Mouse (Mus musculus) ES-Bruce4 (cell line): ENCODE measurements around the gene Fam169b.

Experiments used
- CTCF ChIP-seq: IDR thresholded peaks from one replicate; pipeline ENCODE4 v1.8.1; 2011; ENCODE audit warnings: low read depth, low read length
- EP300 ChIP-seq: IDR thresholded peaks from 2 replicates; pipeline ENCODE4 v1.6.1; 2011; ENCODE audit warnings: low read depth, low read length; ENCODE audit not compliant: insufficient read depth
- POLR2A ChIP-seq: IDR thresholded peaks from one replicate; pipeline ENCODE4 v1.8.1; 2011; ENCODE audit warnings: low read length; ENCODE audit not compliant: insufficient read depth

- TF ChIP-seq CTCF (no peak), EP300 (no peak), POLR2A (no peak)
Measured at GRCm38 (mm10) chr7:68282304-68283132, 8.9 kb downstream of the Fam169b start.
